Mouse (Mus musculus): ENCODE results near the gene Lpin2.

GRCm38 (mm10) chr17:71252101-71252500, 69.7 kb downstream of the Lpin2 start:
- TF ChIP-seq BHLHE40 (IDR thresholded peaks at IDR 0.05; ENCODE audit: borderline replicate concordance, low read depth, low read length) (no peak), RAD21 (IDR thresholded peaks at IDR 0.05; ENCODE audit: low read depth, low read length) (no peak), CTCF (IDR thresholded peaks at IDR 0.05 in 2 of 3, conservative IDR thresholded peaks at IDR 0.05 in 1 of 3; ENCODE audit: control insufficient read depth in 1 of 3, insufficient read depth in 1 of 3, low read depth in 2 of 3, low read length in 3 of 3, poor library complexity in 1 of 3, severe bottlenecking in 1 of 3) (no peak), HCFC1 (IDR thresholded peaks at IDR 0.05; ENCODE audit: low read depth, low read length) (no peak), KAT2A (conservative IDR thresholded peaks at IDR 0.05; ENCODE audit: low read depth, low read length) (no peak), POLR2A (IDR thresholded peaks at IDR 0.05; ENCODE audit: control insufficient read depth in 1 of 2, insufficient read depth in 1 of 2, low read depth in 1 of 2, low read length in 2 of 2, poor library complexity in 1 of 2) (no peak), ZNF384 (IDR thresholded peaks at IDR 0.05; ENCODE audit: low read depth, low read length) (no peak), NRF1 (IDR thresholded peaks at IDR 0.05; ENCODE audit: insufficient read depth, low read depth, low read length, poor library complexity, severe bottlenecking) (no peak), ZKSCAN1 (IDR thresholded peaks at IDR 0.05; ENCODE audit: low read depth, low read length) (no peak)
